Mouse (Mus musculus) heart, embryonic 11.5 days (tissue): ENCODE measurements around the gene Wnt9b. TPM values are rescaled to one million over a fixed set of nuclear protein-coding genes. Genes with fewer than 3 reads are reported as not detected.
A peak's percentile ranks its signal among the peaks of the same experiment; 100 is the strongest.

ENCODE experiments used
- ATAC-seq: fragments of 200-750 bp; cut with Nextera tagmentation; replicated peaks from 2 replicates; pipeline ENCODE4 v1.8.0; 2017; ENCODE audit warnings: moderate library complexity; ENCODE audit not compliant: insufficient number of reproducible peaks, low FRiP score, low TSS enrichment
- H3K27ac ChIP-seq: fragments of 300-500 bp; sonication (generic); 2 replicates; pipeline ENCODE4 v1.5.1; 2014; ENCODE audit warnings: mild to moderate bottlenecking, low read depth, low read length
- H3K27me3 ChIP-seq: fragments of 300-500 bp; sonication (generic); 2 replicates; pipeline ENCODE4 v1.6.1; 2014; ENCODE audit warnings: mild to moderate bottlenecking, low read length, mixed read lengths; ENCODE audit not compliant: control insufficient read depth, insufficient read depth
- H3K36me3 ChIP-seq: fragments of 300-500 bp; sonication (generic); 2 replicates; pipeline ENCODE4 v1.6.1; 2014; ENCODE audit warnings: mild to moderate bottlenecking, low read length, moderate library complexity, mixed read lengths; ENCODE audit not compliant: control insufficient read depth, insufficient read depth
- H3K4me1 ChIP-seq: fragments of 300-500 bp; sonication (generic); 2 replicates; pipeline ENCODE4 v1.6.1; 2014; ENCODE audit warnings: low read length; ENCODE audit not compliant: control insufficient read depth, insufficient read depth
- H3K4me2 ChIP-seq: fragments of 300-500 bp; sonication (generic); 2 replicates; pipeline ENCODE4 v1.6.1; 2014; ENCODE audit warnings: mild to moderate bottlenecking, moderate library complexity
- H3K4me3 ChIP-seq: fragments of 300-500 bp; sonication (generic); 2 replicates; pipeline ENCODE4 v1.5.1; 2014; ENCODE audit warnings: low read depth, low read length
- H3K9ac ChIP-seq: fragments of 300-500 bp; sonication (generic); 2 replicates; pipeline ENCODE4 v1.6.1; 2014; ENCODE audit warnings: mild to moderate bottlenecking, low read depth, low read length, moderate library complexity
- H3K9me3 ChIP-seq: fragments of 300-500 bp; sonication (generic); replicated peaks from 2 replicates; pipeline ENCODE4 v1.6.1; 2016; ENCODE audit warnings: low read length; ENCODE audit not compliant: control insufficient read depth
- WGBS: fragments of 180-500 bp; shearing (Covaris S2); extraction: QIAGEN DNeasy Blood & Tissue Kit; methylation state at CpG from one replicate; pipeline ENCODE4 v1.1.7; 2014; ENCODE audit not compliant: insufficient replicate concordance; 5-methylcytosine and 5-hydroxymethylcytosine counted together
- polyA plus RNA-seq: library from polyadenylated mRNA; unstranded; fragments of >200 nt; fragmentation: Nextera tagmentation; extraction: Ambion mirVana; gene quantifications from 2 replicates; pipeline ENCODE4 v1.2.1, GENCODE M21; 2014

The Wnt9b gene
- polyA plus RNA-seq, 1 experiment from 2014 or later, result 0.90 TPM

DNA sequence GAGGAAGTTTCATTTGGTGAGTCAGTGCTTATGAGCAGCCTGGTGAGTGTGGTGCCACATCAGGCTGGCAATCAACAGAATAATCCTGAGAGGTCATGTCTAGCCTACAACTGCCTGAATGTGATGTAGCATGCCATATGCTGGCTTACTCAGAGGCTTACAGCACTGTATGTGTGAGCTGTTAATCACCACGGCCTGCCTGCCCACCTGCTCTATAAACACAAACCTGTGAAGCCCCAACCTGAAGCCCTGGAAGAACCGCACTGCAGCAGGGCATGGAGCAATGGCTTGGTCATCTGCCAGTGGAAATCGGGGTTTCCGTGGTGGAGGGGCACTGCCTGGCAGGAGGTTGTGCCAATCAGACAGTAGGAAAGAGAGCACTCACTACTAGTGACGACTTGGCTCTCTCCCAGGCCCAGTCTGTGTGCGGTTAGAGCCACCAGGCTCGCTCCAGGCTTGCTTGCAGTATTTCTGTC is 64.3 kb downstream of the Wnt9b start:
- no peak overlapping the region for H3K4me2 ChIP-seq
- no peak for ATAC-seq
- no peak overlapping the region for H3K27ac ChIP-seq
- H3K9ac ChIP-seq, result no peak overlapping the region
- H3K4me3 ChIP-seq, result no peak overlapping the region
- 91% methylated on average over 7 of the region's 7 CpGs for WGBS
- H3K9me3 ChIP-seq, result no peaks in the 10 kb centered on the region
- no peaks in the 10 kb centered on the region for H3K27me3 ChIP-seq
- H3K36me3 ChIP-seq, result peaks cover 24% of the 10 kb centered on the region
- peaks cover 38% of the 10 kb centered on the region for H3K4me1 ChIP-seq

DNA sequence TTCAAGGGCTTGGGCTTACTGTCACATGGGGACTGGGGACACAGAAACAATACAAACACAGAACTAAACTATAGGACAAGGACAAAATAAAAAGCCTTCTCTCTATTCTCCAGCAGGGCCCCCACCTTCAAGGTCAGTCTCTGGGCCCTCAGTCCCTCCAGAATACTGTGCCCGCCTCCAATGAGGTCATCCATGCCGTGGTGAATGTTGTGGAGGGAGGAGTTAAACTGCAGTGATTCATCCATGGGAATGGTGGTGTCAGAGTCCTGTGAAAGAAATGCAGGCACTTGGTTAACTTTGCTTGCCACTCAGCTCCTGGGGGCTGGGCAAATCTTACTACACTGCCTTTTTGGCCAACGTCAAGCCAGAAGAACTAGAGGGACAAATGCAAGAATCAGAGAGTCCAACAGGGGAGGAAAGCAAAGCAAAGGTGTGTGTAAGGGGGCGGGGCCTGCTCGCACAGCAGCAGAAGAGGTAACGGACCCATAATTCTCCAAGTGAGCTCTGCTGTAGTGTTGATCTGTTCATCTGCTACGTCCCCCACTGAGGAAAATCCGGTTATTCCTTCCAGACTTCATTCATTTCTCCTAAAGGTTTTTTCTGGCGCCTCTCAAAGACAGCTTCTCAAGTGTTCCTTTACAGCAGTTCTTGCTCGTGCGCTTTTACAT is 65.8 kb downstream of the Wnt9b start:
- H3K36me3 ChIP-seq, result peaks cover 32% of the 10 kb centered on the region
- H3K4me1 ChIP-seq, result peaks cover 23% of the 10 kb centered on the region
- no peak overlapping the region for H3K9ac ChIP-seq
- 73% methylated on average over 11 of the region's 11 CpGs for WGBS
- H3K27ac ChIP-seq, result peak overlapping the region; percentile 50
- ATAC-seq, result no peak
- H3K27me3 ChIP-seq, result no peaks in the 10 kb centered on the region
- H3K4me2 ChIP-seq, result no peak overlapping the region
- no peaks in the 10 kb centered on the region for H3K9me3 ChIP-seq
- H3K4me3 ChIP-seq, result no peak overlapping the region

Other genes with a start within 250 kb of the Wnt9b start
- not detected in 2 replicates for gene Lrrc37a, start 245.2 kb downstream of the Wnt9b start, polyA plus RNA-seq
- gene Gm884, start 128.7 kb downstream of the Wnt9b start, polyA plus RNA-seq, result not detected in 2 replicates
- gene Lyzl6, start 110.9 kb downstream of the Wnt9b start, polyA plus RNA-seq, result not detected in 2 replicates
- gene Rprml, start 100.3 kb downstream of the Wnt9b start, polyA plus RNA-seq, result 0.16 and 0.23 TPM in 2 replicates
- 61.6 and 79.2 TPM in 2 replicates for gene Gosr2, start 51.9 kb downstream of the Wnt9b start, polyA plus RNA-seq
- gene Wnt3, start 24.3 kb upstream of the Wnt9b start, polyA plus RNA-seq, result 0.14 and 0.23 TPM in 2 replicates
- gene Nsf, start 204.2 kb upstream of the Wnt9b start, polyA plus RNA-seq, result 30.5 and 37.0 TPM in 2 replicates
- gene Arf2, start 216.9 kb upstream of the Wnt9b start, polyA plus RNA-seq, result 56.0 and 63.2 TPM in 2 replicates